Comparison of ENCODE assay signal across 8 mouse cellular contexts in genomic region chr10:67115666-67116091, GRCm38 (mm10). TPM values are rescaled to one million over a fixed set of nuclear protein-coding genes. Genes with fewer than 3 reads are reported as not detected.
DNase-seq lines count a peak whose midpoint lies in the region; ATAC-seq and TF ChIP-seq lines count a peak whose summit lies in the region.

No protein-coding gene starts in this region.

- peak overlapping the region; percentile 62 for H3K9ac ChIP-seq in CH12.LX (ENCODE audit: insufficient read depth, low read depth)
- H3K9ac ChIP-seq in limb, embryonic 12.5 days (replicated peaks), result no peak overlapping the region
- no peak overlapping the region for H3K9ac ChIP-seq in stomach, embryonic 14.5 days (replicated peaks; ENCODE audit: low read depth, low read length)

- DNase-seq in cerebellum, adult 2 months, result peak; percentile 56 to 59
- no peak for DNase-seq in cerebellum, adult 8-10 months
- DNase-seq in CH12.LX (ENCODE audit: extremely low read depth), result no peak
- DNase-seq in layer of hippocampus, adult 18-20 months (ENCODE audit: low spot score in 2 of 2), result no peak
- DNase-seq in kidney, adult 2 months, result no peak

- H3K36me3 ChIP-seq in CH12.LX (replicated peaks in 1 of 2; ENCODE audit: control insufficient read depth in 1 of 2, insufficient read depth in 1 of 2, low read length in 1 of 2), result peaks cover 3 to 38% of the 10 kb centered on the region in 2 experiments
- H3K36me3 ChIP-seq in limb, embryonic 12.5 days, result no peaks in the 10 kb centered on the region
- no peaks in the 10 kb centered on the region for H3K36me3 ChIP-seq in stomach, embryonic 14.5 days (ENCODE audit: control insufficient read depth, insufficient read depth, low read length)
- no peaks in the 10 kb centered on the region for H3K36me3 ChIP-seq in kidney, adult 2 months (ENCODE audit: control insufficient read depth, insufficient read depth, low read length)

- no peak for TF ChIP-seq CTCF in cerebellum, adult 2 months (IDR thresholded peaks at IDR 0.05; ENCODE audit: borderline replicate concordance, insufficient read depth, low read depth, low read length)
- no peak for TF ChIP-seq CTCF in CH12.LX (conservative IDR thresholded peaks at IDR 0.05 in 1 of 2, IDR thresholded peaks at IDR 0.05 in 1 of 2; ENCODE audit: low read depth in 2 of 2, low read length in 2 of 2)
- TF ChIP-seq CTCF in kidney, adult 2 months (conservative IDR thresholded peaks at IDR 0.05; ENCODE audit: insufficient read depth, insufficient read length, low read depth, low read length), result no peak

- in situ Hi-C loops in CH12.LX (cut with MboI; ENCODE audit: low pct_ligation_motif_present, low pct_unique_long_range_greater_than_20kb, low sequenced_read_pairs), result no loop called here

- H3K9me3 ChIP-seq in CH12.LX (replicated peaks; ENCODE audit: low read length), result no peaks in the 10 kb centered on the region
- no peaks in the 10 kb centered on the region for H3K9me3 ChIP-seq in limb, embryonic 12.5 days
- no peaks in the 10 kb centered on the region for H3K9me3 ChIP-seq in stomach, embryonic 14.5 days (ENCODE audit: control insufficient read depth, low read depth, low read length)

- ATAC-seq in granulocyte monocyte progenitor cell, adult 5-6 weeks (replicated peaks; ENCODE audit: poor library complexity, severe bottlenecking), result peak; percentile 75
- peak; percentile 83 for ATAC-seq in limb, embryonic 12.5 days (ENCODE audit: insufficient number of reproducible peaks, insufficient read depth, low FRiP score, low TSS enrichment, low read depth)
- ATAC-seq in stomach, embryonic 14.5 days (ENCODE audit: insufficient number of reproducible peaks, insufficient read depth, low FRiP score, low read depth), result peak; percentile 82

- peaks cover 94% of the 10 kb centered on the region for H3K79me2 ChIP-seq in CH12.LX (replicated peaks; ENCODE audit: control insufficient read depth, extremely low read depth, insufficient read depth, poor library complexity, severe bottlenecking)

- no peak overlapping the region for H3K4me3 ChIP-seq in cerebellum, adult 2 months (replicated peaks; ENCODE audit: insufficient read depth, low read depth, low read length)
- H3K4me3 ChIP-seq in CH12.LX (replicated peaks in 1 of 3; ENCODE audit: low read depth in 2 of 3, low read length in 2 of 3, poor library complexity in 1 of 3), result peak overlapping the region in 1 of 3 experiments; percentile 32
- no peak overlapping the region for H3K4me3 ChIP-seq in limb, embryonic 12.5 days (replicated peaks)
- H3K4me3 ChIP-seq in stomach, embryonic 14.5 days (ENCODE audit: low read depth, low read length), result no peak overlapping the region
- no peak overlapping the region for H3K4me3 ChIP-seq in kidney, adult 2 months (ENCODE audit: insufficient read depth, low read depth, low read length)

- dilution Hi-C loops in CH12.LX (cut with MboI; ENCODE audit: extremely low pct_ligation_motif_present, extremely low pct_unique_long_range_greater_than_20kb, low sequenced_read_pairs), result no loop called here

- peaks cover 44% of the 10 kb centered on the region for H3K4me1 ChIP-seq in cerebellum, adult 2 months (ENCODE audit: control insufficient read depth, insufficient read depth, low read length)
- H3K4me1 ChIP-seq in CH12.LX (ENCODE audit: control insufficient read depth in 1 of 2, insufficient read depth in 2 of 2), result peaks cover 22 to 85% of the 10 kb centered on the region in 2 experiments
- H3K4me1 ChIP-seq in limb, embryonic 12.5 days (replicated peaks), result peaks cover 61% of the 10 kb centered on the region
- H3K4me1 ChIP-seq in stomach, embryonic 14.5 days (ENCODE audit: control insufficient read depth, insufficient read depth, low read length), result peaks cover 31% of the 10 kb centered on the region
- H3K4me1 ChIP-seq in kidney, adult 2 months (ENCODE audit: control insufficient read depth, insufficient read depth, low read length), result peaks cover 37% of the 10 kb centered on the region

- no peak for TF ChIP-seq RAD21 in CH12.LX (IDR thresholded peaks at IDR 0.05; ENCODE audit: low read depth, low read length)

- no peaks in the 10 kb centered on the region for H3K27me3 ChIP-seq in cerebellum, adult 2 months (ENCODE audit: control insufficient read depth, insufficient read depth, low read length)
- no peaks in the 10 kb centered on the region for H3K27me3 ChIP-seq in CH12.LX (replicated peaks)
- no peaks in the 10 kb centered on the region for H3K27me3 ChIP-seq in limb, embryonic 12.5 days
- no peaks in the 10 kb centered on the region for H3K27me3 ChIP-seq in stomach, embryonic 14.5 days (ENCODE audit: control insufficient read depth, insufficient read depth, low read length)
- no peaks in the 10 kb centered on the region for H3K27me3 ChIP-seq in kidney, adult 2 months (replicated peaks; ENCODE audit: control insufficient read depth, insufficient read depth, low read length)

- peak overlapping the region; percentile 68 for H3K4me2 ChIP-seq in CH12.LX (ENCODE audit: insufficient read depth, low read depth, poor library complexity, severe bottlenecking)
- H3K4me2 ChIP-seq in limb, embryonic 12.5 days, result peak overlapping the region; percentile 19; the same call in 1 of the 2 replicates
- H3K4me2 ChIP-seq in stomach, embryonic 14.5 days (replicated peaks; ENCODE audit: low read depth, low read length), result no peak overlapping the region

- TF ChIP-seq POLR2A in cerebellum, adult 2 months (IDR thresholded peaks at IDR 0.05; ENCODE audit: borderline replicate concordance, insufficient read depth, low read length), result no peak
- no peak for TF ChIP-seq POLR2A in CH12.LX (IDR thresholded peaks at IDR 0.05; ENCODE audit: low read depth, low read length)
- TF ChIP-seq POLR2A in kidney, adult 2 months (IDR thresholded peaks at IDR 0.05; ENCODE audit: low read depth, low read length), result no peak

- 8% methylated on average over 5 of the region's 5 CpGs for WGBS in cerebellum, adult 2 months
- 13% methylated on average over 5 of the region's 5 CpGs for WGBS in limb, embryonic 12.5 days
- 9% methylated on average over 5 of the region's 5 CpGs for WGBS in stomach, embryonic 14.5 days
- 27% methylated on average over 5 of the region's 5 CpGs for WGBS in kidney, adult 2 months

- no peak overlapping the region; the same call in 1 of the 2 replicates for H3K27ac ChIP-seq in cerebellum, adult 2 months (ENCODE audit: insufficient read depth, low read length)
- H3K27ac ChIP-seq in CH12.LX (ENCODE audit: insufficient read depth, low read depth), result peak overlapping the region; percentile 97
- peak overlapping the region; percentile 85 for H3K27ac ChIP-seq in limb, embryonic 12.5 days
- H3K27ac ChIP-seq in stomach, embryonic 14.5 days (ENCODE audit: low read length), result peak overlapping the region; percentile 84; the same call in 1 of the 2 replicates
- H3K27ac ChIP-seq in kidney, adult 2 months (ENCODE audit: insufficient read depth, low read depth, low read length), result no peak overlapping the region

- no peak for TF ChIP-seq EP300 in CH12.LX (IDR thresholded peaks at IDR 0.05; ENCODE audit: low read length)

TF ChIP-seq in CH12.LX, 34 proteins besides CTCF, POLR2A, EP300 and RAD21:
- TF ChIP-seq ZKSCAN1 (IDR thresholded peaks at IDR 0.05; ENCODE audit: borderline replicate concordance, low read depth, low read length) (no peak), CHD2 (IDR thresholded peaks at IDR 0.05; ENCODE audit: low read length) (no peak), POLR2AphosphoS2 (IDR thresholded peaks at IDR 0.05; ENCODE audit: low read depth, low read length) (no peak), RCOR1 (conservative IDR thresholded peaks at IDR 0.05; ENCODE audit: low read depth, low read length) (no peak), SIN3A (IDR thresholded peaks at IDR 0.05; ENCODE audit: low read length) (no peak), MAZ (IDR thresholded peaks at IDR 0.05; ENCODE audit: low read depth, low read length) (no peak), NELFE (IDR thresholded peaks at IDR 0.05; ENCODE audit: low read depth, low read length) (no peak; the same call in 1 of the 2 replicates), KAT2A (IDR thresholded peaks at IDR 0.05; ENCODE audit: insufficient replicate concordance, low read length) (no peak), USF1 (IDR thresholded peaks at IDR 0.05; ENCODE audit: low read depth, low read length) (no peak), UBTF (IDR thresholded peaks at IDR 0.05; ENCODE audit: low read depth, low read length) (no peak)

RNA-seq across cellular contexts. Expression of gene Reep3, which starts 18.9 kb away (rescaled TPM):
- polyA plus RNA-seq in cerebellum, adult 2 months (2012; rRNA removed), result 44.0 and 45.2 TPM in 2 replicates
- total RNA-seq in CH12.LX (2012; rRNA removed), result 20.3 and 23.2 TPM in 2 replicates
- 20.0 and 23.3 TPM in 2 replicates for total RNA-seq in CH12.LX (2014; rRNA removed)
- 20.5 and 21.8 TPM in 2 replicates for polyA plus RNA-seq in CH12.LX (2012; ENCODE audit: insufficient read length, low read depth)
- 21.6 and 22.3 TPM in 2 replicates for total RNA-seq in granulocyte monocyte progenitor cell, adult 5-6 weeks (2014; fragmentation: Nextera tagmentation)
- total RNA-seq in granulocyte monocyte progenitor cell, adult 5-6 weeks (2017), result 11.8 and 13.4 TPM in 2 replicates
- 31.4 and 33.3 TPM in 2 replicates for polyA plus RNA-seq in limb, embryonic 12.5 days (2016; fragmentation: Nextera tagmentation; extraction: Ambion mirVana)
- 52.6 and 55.6 TPM in 2 replicates for polyA plus RNA-seq in stomach, embryonic 14.5 days (2014; fragmentation: Nextera tagmentation; extraction: Ambion mirVana)
- total RNA-seq in layer of hippocampus, adult 18-20 months (2021), result 10 to 100 TPM; 18.0 to 20.6 TPM
- 22.2 and 26.0 TPM in 2 replicates for polyA plus RNA-seq in kidney, adult 2 months (2012; rRNA removed)

RNA-seq across cellular contexts. Expression of gene Jmjd1c, which starts 19.8 kb away (rescaled TPM):
- polyA plus RNA-seq in cerebellum, adult 2 months (2012; rRNA removed), result 56.3 and 63.8 TPM in 2 replicates
- 41.2 and 41.6 TPM in 2 replicates for total RNA-seq in CH12.LX (2012; rRNA removed)
- total RNA-seq in CH12.LX (2014; rRNA removed), result 41.2 and 41.4 TPM in 2 replicates
- polyA plus RNA-seq in CH12.LX (2012; ENCODE audit: insufficient read length, low read depth), result 40.9 and 50.1 TPM in 2 replicates
- total RNA-seq in granulocyte monocyte progenitor cell, adult 5-6 weeks (2014; fragmentation: Nextera tagmentation), result 82.9 and 89.7 TPM in 2 replicates
- total RNA-seq in granulocyte monocyte progenitor cell, adult 5-6 weeks (2017), result 57.8 and 69.4 TPM in 2 replicates
- 43.8 and 47.5 TPM in 2 replicates for polyA plus RNA-seq in limb, embryonic 12.5 days (2016; fragmentation: Nextera tagmentation; extraction: Ambion mirVana)
- polyA plus RNA-seq in stomach, embryonic 14.5 days (2014; fragmentation: Nextera tagmentation; extraction: Ambion mirVana), result 55.0 and 58.2 TPM in 2 replicates
- total RNA-seq in layer of hippocampus, adult 18-20 months (2021), result 100 to 1,000 TPM in 1 of 2 experiments, 10 to 100 TPM in 1; 86.0 to 101 TPM
- polyA plus RNA-seq in kidney, adult 2 months (2012; rRNA removed), result 9.4 and 10.0 TPM in 2 replicates

Comparison
In these comparisons a context has a peak if more than half of its experiments do, and no peak if none do; other contexts are left out.
1. DNase-seq: peak in cerebellum, adult 2 months (2 of 2); none in cerebellum, adult 8-10 months (single experiment), CH12.LX (single experiment), layer of hippocampus, adult 18-20 months (0 of 2) and kidney, adult 2 months (single experiment).
2. H3K27ac ChIP-seq: peak in CH12.LX (single experiment), limb, embryonic 12.5 days (single experiment) and stomach, embryonic 14.5 days (single experiment); none in cerebellum, adult 2 months (single experiment) and kidney, adult 2 months (single experiment).
3. Peak in every context shown above with its lines, with median percentiles within 50 percentile points of each other: ATAC-seq.